Mouse (Mus musculus) skeletal muscle tissue, adult 2 months (tissue): ENCODE measurements around the gene Shmt2.
A peak's percentile ranks its signal among the peaks of the same experiment; 100 is the strongest.

Experiments used
- DNase-seq: peaks from one replicate; pipeline ENCODE4 v3.0.0-alpha.2; 2012; ENCODE audit warnings: low read depth, low spot score

Shmt2 gene

DNA sequence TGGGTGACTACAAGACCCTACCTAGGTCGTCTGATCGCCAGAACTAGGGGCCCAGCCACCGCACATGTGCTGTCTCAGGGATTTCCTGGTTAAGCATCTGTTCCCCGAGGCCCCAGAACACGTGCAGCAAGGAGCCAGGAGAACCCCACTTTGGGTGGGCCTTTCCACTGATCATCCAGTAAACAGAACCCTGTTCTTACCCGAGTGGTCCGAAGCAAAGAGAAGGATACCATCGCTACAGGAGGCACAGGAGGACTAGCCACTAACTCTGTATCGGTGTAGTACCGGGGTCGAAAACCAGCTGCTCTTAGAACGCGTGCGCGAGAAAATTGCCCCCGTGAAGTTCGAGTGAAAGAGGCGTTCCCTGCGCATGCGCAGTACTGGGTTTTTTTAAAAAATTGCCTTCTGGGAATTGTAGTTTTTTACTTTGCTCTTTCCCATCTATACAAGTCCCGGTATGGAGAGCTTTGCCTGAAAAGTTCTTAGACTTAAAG lies at the start of gene Shmt2:
Shmt2 (minus strand) TSS at position 357 of the 494 bp plus-strand sequence.
- peak; percentile 88 for DNase-seq

DNA sequence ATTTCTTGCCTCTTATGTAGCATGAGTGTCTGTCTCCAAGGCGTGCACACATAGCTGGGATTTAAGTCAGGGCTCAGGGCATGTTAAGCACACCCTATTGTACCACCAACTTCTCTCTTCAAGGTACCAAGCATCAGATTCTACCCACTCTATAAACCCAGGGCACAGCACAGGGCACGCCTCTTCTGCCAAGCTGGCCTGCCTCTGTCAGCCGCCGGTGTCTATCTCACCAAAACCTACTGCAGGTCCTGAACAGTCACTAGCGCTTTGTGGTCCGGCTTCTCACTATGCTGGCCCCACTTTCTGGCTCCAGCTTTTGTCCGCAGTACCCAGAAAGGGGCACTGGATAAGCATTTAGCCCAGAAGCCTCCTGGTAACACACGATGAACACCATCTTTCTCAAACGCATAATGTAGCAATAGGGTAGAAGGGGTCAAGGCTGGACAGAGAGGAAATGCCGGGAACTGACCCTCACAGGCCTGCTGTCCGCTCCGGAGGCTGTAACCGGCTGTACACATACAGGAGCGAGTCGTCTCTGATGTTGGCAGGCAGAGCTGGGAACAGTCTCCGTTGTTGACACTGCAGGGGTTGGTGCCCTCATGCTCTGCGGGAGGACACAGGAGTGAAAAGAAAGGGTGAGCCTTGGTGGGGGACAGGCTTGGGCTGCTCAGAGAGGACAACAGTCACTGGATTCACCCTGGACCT lies 48.8 kb upstream of the Shmt2 start:
- DNase-seq: no peak

DNA sequence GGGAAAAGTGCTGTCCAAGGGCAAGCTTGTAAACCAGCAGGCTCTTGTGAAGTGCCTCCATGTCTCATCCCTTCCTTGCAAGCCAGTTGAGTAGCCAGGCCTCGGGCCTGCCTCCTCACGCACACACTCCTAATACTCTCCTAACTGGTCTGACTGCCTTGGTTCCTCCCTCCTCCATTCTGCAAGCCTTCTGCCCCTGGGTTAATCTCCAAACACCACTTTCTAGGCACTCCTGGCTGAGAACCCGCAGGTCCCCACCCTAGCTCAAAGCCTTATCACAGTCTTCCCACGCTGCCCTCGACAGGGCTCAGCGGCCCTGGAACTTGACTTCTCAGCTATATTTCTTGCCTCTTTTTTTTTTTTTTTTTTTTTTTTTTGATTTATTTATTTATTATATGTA lies 48.1 kb upstream of the Shmt2 start:
- DNase-seq: no peak

DNA sequence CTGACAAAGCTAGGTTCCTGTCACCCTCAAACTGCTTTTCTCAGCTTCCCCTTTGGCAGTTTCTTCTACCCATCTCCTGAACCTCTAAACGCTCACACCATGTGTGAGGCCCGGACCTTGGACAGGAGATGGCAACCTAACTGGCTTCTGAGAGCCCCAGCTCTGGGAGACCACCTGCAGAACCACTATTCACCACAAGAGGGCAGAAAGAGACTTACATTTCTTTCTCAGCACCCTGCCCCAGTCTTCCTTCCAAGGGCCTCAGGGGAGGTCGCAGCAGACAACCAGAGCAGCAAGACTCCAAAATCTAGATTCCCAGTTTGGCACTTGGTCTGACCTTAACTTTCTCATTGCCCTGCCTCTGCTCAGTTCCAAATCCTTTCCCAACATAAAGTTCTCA lies 47.2 kb upstream of the Shmt2 start:
- peak; percentile 72 for DNase-seq

DNA sequence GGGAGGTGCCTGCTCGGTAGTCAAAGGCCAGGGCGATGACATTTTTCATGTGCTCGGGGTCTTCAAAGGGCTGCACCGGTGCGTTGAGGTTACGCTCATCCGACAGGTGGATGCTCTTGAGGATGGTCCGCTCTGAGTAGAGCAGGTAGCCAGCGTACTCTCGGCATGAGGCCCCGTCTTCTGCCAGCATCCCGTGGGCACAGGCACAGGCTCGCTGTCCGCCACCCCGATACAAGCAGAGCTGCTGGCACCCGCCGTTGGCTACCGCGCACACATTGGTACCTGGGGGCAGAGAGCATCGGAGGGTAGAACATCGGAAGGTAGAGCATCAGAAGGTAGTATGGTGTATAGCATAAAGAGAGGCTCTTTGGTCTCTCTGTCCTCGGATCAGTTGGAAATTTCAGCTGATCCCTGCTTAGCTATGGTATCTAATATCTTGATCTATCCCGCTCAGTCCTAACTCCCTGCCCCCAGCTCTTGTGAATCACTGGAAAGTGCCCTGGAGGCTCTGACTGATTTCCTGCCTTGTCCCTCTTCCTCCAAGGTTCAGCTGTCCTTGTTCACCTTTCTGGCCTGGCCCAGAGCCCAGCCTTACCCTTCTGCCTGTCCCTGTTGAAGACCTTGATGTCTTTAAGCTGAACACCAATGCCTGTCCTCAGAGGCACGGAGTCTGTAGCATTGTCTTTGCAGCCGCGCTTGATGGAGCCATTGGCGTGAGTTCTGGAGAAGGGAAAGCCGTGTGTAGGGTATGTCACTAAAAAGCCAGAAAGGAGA lies 44.5 kb upstream of the Shmt2 start:
- no peak for DNase-seq

DNA sequence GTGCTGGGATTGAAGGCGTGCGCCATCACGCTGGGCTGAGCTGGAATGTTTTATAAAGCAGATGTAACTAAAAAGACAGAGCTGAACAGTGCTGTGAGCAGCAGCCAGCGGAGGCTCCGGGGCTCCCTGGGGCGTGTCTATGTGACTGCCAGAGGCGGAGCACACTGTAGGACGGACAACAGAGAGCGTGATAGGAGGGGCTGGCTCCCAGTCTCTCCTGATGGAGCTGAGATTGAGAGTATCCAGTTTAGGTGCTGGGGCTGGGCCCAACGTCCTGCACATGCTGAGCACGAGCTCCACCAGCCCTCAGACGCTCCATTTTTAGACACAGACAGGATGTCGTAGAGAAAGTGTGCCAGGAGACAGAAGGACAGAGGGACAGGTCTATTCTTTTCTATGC lies 42.1 kb upstream of the Shmt2 start:
- DNase-seq: peak; percentile 52

DNA sequence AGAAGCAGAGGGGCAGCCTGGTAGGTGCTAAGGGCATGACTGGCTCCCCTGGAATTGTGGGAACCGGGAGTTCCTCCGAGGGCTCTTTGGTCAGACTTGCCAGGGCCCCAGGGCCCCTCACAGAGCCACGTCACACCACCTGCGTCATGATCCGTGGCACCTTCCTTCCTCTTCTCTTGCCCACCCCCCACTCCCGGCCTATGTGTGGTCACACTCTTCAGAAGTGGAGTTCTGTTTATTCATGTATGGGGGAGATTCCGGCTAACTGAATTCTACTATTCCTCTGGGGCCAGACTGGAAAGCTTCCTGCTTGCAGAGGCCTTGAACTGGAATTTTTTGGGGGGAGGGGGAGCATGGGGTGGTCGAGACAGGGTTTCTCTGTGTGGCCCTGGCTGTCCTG lies 41.6 kb upstream of the Shmt2 start:
- DNase-seq: no peak

DNA sequence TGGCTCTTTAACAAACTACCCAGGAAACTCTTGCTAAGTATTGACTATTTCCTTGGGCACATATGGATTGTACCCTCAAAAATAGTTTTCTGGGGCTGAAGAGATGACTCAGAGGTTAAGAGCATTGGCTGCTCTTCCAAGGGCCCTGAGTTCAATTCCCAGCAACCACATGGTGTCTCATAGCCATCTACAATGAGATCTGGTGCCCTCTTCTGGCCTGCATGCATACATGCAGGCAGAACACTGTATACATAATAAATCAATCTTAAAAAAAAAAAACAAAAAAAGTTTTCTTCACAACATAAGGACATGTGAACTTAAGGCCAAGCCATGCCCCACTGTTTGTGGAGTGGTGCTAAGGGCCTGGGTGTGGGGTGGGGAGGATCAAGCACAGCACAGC lies 38.9 kb upstream of the Shmt2 start:
- no peak for DNase-seq

DNA sequence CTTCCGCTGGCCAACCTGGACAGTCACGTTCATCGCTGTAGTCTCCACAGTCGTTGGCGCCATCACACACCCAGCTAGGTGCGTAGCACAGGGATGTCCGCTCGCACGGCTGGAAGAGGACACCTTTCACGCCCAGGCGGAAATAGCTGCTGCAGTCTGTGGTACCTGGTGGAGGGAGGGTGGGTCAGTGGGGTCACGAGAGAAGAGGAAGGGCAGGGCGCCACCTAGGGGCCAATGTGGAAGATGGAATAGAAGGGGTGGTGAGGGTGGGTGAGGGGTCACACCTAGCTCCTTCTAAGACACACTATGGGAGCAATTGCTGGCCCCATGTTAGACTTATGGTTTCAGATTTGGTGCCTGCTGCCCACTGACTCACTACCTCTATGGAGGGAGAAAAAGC lies 35.2 kb upstream of the Shmt2 start:
- no peak for DNase-seq

DNA sequence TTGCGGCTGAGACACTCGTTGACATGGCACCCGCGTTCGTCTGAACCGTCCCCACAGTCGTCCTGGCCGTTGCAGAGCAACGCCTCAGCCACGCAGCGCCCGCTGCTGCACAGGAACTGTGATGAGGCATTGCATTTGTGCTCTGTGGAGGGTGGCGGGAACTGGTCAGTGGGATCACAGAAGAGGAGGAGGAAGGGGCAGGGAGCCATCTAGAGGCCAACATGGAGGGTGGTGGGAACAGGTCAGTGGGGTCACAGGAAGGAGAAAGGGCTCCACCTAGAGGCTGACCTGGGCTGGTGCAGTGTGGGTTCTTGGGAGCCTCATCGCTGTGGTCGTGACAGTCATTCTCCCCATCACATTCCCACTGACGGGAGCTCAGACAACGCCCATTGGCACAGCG lies 33.5 kb upstream of the Shmt2 start:
- DNase-seq: no peak

DNA sequence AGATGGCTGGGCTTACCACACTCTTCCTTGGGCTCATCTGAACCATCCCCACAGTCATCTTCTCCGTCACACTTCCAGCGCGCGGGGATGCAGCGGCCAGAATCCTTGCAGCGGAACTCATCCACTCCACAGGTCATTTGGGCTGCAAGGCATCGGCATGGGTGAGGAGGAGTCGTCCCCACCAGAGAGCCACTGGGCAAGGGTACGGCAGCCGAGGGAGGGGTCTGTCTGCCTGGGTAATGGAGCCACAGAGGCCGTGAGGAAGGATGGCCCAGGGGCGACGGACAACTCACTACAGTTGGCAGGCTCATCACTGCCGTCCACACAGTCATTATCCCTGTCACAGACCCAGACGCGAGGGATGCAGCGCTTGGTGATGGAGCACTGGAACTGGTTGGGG lies 27.6 kb upstream of the Shmt2 start:
- DNase-seq: no peak

DNA sequence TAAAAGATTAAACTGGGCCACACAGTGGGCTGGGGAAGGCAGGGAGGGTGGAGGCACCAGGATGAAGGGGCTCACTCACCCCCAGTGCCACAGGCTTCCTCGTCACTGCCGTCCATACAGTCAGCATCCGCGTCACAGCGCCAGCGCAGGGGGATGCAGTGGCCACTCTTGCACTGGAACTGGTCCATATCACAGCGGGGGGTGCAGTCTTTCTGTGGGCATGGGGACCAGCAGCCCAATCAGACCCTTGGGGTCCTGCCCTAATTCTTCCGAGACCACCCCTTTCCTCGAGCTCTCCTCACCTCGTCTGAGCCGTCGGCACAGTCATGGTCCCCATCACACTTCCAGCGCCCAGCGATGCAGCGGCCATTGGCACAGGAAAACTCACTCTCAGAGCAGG lies 26.0 kb upstream of the Shmt2 start:
- no peak for DNase-seq

DNA sequence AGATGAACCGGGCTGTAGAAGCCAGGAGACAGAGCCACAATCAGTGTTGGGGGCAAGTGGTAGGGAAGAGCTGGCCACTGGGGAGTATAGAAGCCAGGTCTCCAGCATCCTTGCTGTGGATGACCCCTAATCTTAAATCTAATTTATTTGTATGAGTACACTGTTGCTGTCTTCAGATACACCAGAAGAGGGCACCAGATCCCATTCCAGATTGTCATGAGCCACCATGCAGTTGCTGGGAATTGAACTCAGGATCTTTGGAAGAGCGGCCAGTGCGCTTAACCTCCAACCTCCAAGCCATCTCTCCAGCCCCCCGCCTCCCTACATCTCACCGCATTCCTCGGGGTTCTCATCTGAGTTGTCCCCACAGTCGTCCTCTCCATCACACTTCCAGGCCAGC lies 24.3 kb upstream of the Shmt2 start:
- DNase-seq: no peak

DNA sequence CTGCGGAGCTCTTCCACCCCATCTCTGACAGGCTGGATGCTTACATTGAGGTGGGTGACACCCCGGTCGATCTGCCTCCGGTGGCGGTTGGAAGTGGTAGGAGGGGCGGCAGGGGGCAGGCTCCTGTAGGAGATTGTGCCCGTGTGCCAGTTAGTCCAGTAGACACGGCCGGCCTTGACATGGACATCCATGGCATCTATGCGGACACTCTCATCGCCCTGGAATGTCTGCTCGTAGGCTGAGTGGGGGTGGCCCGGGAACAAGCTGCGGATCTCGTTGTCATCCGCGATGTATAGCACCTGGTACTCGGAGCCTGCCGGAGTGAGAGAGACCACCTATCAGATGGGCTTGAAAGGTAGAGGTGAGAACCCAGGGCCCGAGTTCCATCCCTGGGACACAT lies 22.1 kb upstream of the Shmt2 start:
- DNase-seq: no peak

DNA sequence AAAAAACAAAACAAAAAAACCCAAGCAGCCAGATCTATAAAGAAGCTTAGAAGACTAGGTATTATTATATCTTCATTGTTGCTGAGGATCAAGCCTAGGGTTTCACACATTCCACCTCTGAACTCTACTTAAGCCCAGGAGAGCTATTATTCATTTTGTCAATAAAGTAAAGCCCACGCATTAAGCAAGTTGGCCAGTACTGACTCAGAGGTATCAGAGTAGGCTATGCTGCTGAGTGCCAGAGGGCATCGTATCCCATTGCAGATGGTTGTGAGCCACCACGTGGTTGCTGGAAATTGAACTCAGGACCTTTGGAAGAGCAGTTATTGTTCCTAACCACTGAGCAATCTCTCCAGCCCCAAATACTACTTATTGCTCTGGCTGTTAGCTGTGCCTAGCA lies 21.7 kb upstream of the Shmt2 start:
- no peak for DNase-seq

DNA sequence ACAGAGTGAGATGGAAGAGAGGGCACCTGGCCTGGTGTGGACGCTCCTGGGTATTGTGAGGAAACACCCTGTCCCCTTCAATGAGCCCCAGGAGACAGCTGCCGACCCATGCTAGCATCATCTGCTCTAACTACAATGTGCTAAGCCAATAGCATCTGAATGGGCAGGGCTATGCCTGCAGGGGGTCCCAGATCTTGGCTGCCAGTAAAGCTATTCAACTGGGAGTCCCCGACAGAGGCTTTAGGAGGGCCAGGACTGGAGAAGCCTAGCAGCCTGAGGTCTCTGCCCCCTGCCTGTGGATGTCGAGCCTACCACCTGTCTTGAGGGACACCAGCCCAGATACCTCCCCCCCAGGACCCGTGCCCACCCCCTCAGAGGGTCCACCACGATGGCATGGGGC lies 20.5 kb upstream of the Shmt2 start:
- no peak for DNase-seq

DNA sequence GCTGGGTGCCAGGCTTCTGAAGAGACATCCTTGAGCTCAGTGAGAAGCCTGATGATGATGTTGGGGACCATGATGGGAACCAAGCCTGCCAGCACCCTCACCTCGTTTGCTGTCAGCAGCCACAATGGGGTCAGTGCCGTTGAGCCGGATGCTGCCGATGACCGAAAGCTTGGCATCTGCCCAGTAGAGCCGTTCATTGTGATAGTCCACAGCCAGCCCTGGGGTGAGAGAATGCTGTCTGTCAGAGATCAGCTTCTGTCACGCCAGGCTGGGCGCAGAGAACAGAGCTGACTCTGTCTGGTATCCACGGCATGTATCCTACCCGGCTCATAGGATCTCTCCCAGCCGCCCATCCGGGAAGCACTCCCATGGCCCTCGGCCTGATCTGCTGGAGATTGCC lies 19.8 kb upstream of the Shmt2 start:
- no peak for DNase-seq

DNA sequence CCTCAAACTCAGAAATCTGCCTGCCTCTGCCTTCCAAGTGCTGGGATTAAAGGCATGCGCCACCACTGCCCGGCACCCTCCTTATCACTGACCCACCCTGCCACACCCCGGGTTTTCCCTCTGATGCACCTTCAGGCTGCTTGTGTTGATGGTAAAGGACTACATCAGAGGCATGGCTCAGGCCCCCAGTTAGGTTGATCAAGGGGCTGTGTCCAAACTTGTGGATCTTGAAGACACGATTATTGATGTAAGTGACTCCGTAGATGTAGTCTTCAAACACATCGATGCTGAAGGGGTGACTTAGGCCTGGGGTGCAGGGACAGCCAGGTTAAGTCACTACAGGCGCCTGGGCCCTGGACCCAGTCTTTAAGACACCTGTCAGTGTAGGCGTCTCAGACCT lies 19.3 kb upstream of the Shmt2 start:
- no peak for DNase-seq

DNA sequence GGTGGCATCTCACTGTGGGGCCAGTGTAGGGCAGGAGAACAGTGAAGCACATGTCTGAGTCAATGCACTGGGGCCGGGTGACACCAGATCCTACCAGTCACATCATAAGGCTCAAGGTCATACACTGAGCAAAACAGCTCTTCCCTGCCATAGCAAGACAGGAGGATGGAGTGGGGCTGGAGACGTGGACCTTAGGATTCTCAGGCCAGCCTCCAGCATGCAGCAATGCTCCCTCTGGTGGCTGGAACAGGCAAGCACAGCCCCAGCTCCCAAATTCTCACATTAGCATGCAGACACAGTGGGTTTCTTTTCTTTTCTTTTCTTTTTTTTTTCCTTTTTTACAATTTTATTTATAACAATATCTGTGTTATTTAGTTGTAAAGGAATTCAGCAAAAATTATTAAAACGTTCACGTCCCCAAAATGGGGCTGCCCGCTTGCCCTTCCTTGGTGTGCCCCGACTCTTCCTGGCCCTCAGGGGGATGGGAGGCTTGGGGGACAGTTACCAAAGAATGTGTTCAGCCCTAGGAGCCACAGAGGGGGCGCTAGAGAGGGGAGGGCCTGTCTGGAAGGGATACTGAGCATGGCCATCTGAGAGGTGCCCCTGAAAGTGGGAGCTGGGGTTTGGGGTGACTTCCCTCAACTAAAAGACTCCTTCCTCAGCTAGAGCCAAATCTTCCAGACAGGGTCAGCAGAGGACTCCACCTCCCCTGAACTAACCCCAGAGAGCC lies 15.8 kb upstream of the Shmt2 start:
- peak; percentile 66 for DNase-seq

DNA sequence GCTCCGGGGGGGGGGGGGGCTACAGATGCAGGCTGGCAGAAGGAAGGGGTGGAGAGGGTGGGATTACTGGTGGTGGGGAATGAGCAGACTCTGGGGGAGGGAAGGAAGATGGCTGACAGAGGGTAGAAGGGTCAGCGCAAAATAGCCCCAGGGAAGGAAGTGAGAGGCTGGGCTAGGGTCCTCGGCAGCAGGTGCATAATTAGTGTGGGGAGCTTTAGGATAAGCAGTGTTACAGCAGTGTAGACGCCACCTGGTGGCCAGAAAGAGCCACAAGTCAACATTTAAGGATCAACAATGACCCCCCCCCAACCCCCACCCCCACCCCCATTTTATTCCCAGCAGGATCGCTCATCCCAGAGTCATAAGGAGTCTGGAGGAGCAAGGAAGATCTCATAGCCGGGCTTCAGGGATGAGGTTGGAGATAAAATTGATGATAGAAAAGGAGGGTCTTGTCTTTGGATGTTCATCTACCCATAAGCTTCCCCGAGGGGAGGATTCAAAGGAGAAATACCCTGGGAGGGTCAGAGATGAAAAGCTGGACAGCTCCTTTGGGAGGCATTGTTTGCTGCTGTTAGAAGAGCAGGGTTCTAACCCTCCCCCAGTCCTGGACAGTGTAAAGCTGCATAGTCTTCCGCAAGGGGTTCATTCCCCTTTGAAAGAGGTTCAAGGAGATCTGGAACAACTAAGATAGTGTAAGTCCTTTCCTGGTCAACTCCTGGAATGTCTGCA lies 14.5 kb upstream of the Shmt2 start:
- DNase-seq: no peak

DNA sequence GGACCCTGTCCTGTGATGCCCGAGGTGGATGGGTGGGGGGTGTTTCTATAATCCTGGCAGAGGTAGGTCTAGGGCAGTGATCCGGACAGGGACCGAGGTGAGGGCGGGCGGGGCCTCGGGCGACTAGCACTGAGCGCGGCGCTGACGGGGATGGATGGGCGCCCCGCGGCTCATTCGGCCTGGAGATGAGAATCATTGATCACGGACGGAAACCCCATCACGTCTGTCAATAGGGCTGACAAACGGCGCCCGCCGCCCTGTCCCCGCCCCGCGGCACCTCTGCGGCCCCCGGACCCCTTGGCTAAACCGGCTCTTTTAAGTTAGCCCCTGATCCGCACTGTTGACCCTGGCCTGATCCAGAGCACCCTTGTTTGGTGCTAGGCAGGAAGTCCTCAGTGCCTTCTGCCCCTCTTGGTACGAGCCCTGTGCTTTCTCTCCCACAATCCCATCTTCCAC lies 12.7 kb upstream of the Shmt2 start:
- DNase-seq: no peak
